ENCODE assay signal across 13 mouse cellular contexts in the genomic region with DNA sequence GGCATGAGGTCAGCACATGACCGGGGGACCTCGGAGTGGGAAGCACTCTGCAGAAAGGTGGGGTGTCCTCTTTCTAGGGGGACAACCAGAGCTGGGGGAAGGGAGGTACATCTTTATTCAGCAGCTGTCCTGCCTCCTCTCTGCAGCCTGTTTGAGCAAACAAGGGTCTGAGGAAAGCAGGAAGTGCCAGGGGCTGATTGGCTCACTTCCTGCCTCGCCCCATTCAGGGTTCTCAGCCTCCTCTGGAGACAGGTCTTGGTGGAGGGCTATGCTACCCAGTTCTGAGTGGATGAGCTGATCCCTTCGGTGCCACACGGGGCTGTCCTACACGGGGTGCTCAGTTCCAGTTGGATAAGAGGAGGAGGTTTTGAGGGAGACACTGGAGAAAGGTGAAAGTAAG. TPM values are rescaled to one million over a fixed set of nuclear protein-coding genes. Genes with fewer than 3 reads are reported as not detected.
DNase-seq lines count a peak whose midpoint lies in the region; ATAC-seq and TF ChIP-seq lines count a peak whose summit lies in the region.
"Had no signal": no experiment of that assay in that cellular context is flagged by ENCODE, and none has a peak within 500 bp of the region (broad histone marks: within the 10 kb centered on the region; RNA-seq: fewer than 3 reads in every experiment).

No protein-coding gene starts in this region.

- TF ChIP-seq POLR2A in thymus, adult 2 months (IDR thresholded peaks at IDR 0.05; ENCODE audit: control insufficient read depth, extremely low read depth, insufficient read depth, low read length, poor library complexity): no peak

- H3K4me2 ChIP-seq in forebrain, embryonic 16.5 days (ENCODE audit: low read length): no peak overlapping the region
- H3K4me2 ChIP-seq in lung, embryonic 14.5 days: no peak overlapping the region
- no peak overlapping the region for H3K4me2 ChIP-seq in embryonic facial prominence, embryonic 15.5 days (replicated peaks)
- H3K4me2 ChIP-seq: liver, embryonic 13.5 days had no signal

- no peaks in the 10 kb centered on the region for H3K9me3 ChIP-seq in forebrain, embryonic 10.5 days
- no peaks in the 10 kb centered on the region for H3K9me3 ChIP-seq in forebrain, embryonic 16.5 days (ENCODE audit: control insufficient read depth, low read length)
- H3K9me3 ChIP-seq in lung, embryonic 14.5 days (ENCODE audit: low read depth, low read length): no peaks in the 10 kb centered on the region
- H3K9me3 ChIP-seq in embryonic facial prominence, embryonic 15.5 days (replicated peaks): no peaks in the 10 kb centered on the region
- H3K9me3 ChIP-seq: liver, embryonic 13.5 days had no signal

- no peak overlapping the region for H3K4me3 ChIP-seq in forebrain, embryonic 10.5 days
- H3K4me3 ChIP-seq in forebrain, embryonic 16.5 days (replicated peaks; ENCODE audit: low read length): no peak overlapping the region
- no peak overlapping the region for H3K4me3 ChIP-seq in lung, embryonic 14.5 days (ENCODE audit: low read depth, low read length)
- no peak overlapping the region for H3K4me3 ChIP-seq in embryonic facial prominence, embryonic 15.5 days (replicated peaks)
- no peak overlapping the region for H3K4me3 ChIP-seq in thymus, adult 2 months (ENCODE audit: control insufficient read depth, insufficient read depth, low read length)
- H3K4me3 ChIP-seq: liver, embryonic 13.5 days had no signal

- peak overlapping the region; percentile 78; the same call in 1 of the 2 replicates for H3K27ac ChIP-seq in forebrain, embryonic 10.5 days
- no peak overlapping the region for H3K27ac ChIP-seq in forebrain, embryonic 16.5 days (ENCODE audit: low read length)
- no peak overlapping the region for H3K27ac ChIP-seq in lung, embryonic 14.5 days (ENCODE audit: low read depth)
- H3K27ac ChIP-seq in embryonic facial prominence, embryonic 15.5 days (replicated peaks): 0 out of 2 replicates have a peak overlapping the region, but pooled peaks have one; percentile 22
- H3K27ac ChIP-seq in thymus, adult 2 months (ENCODE audit: control insufficient read depth, insufficient read depth, low read length): peak overlapping the region; percentile 89
- H3K27ac ChIP-seq: hindbrain, postnatal 0 days had no signal

- peaks cover 46% of the 10 kb centered on the region for H3K4me1 ChIP-seq in forebrain, embryonic 10.5 days
- H3K4me1 ChIP-seq in forebrain, embryonic 16.5 days (replicated peaks; ENCODE audit: control insufficient read depth, insufficient read depth, low read length): peaks cover 31% of the 10 kb centered on the region
- H3K4me1 ChIP-seq in lung, embryonic 14.5 days (ENCODE audit: insufficient read depth): no peaks in the 10 kb centered on the region
- H3K4me1 ChIP-seq in embryonic facial prominence, embryonic 15.5 days: peaks cover 13% of the 10 kb centered on the region
- peaks cover 75% of the 10 kb centered on the region for H3K4me1 ChIP-seq in thymus, adult 2 months (replicated peaks; ENCODE audit: control insufficient read depth, insufficient read depth, low read length)

- no peak for DNase-seq in forebrain, embryonic 10.5 days (ENCODE audit: extremely low spot score, low spot score)
- DNase-seq in lung, embryonic 14.5 days: peak; percentile 18
- no peak for DNase-seq in lung, postnatal 36 days
- peak; percentile 63 for DNase-seq in thymus, adult 2 months
- DNase-seq in kidney, adult 9 months: no peak
- DNase-seq in embryo, embryonic 9.5 days (ENCODE audit: extremely low spot score): no peak
- DNase-seq: cerebellum, adult 2 months; liver, embryonic 13.5 days had no signal

- H3K27me3 ChIP-seq in forebrain, embryonic 10.5 days (ENCODE audit: poor library complexity, severe bottlenecking): no peaks in the 10 kb centered on the region
- H3K27me3 ChIP-seq in forebrain, embryonic 16.5 days (replicated peaks; ENCODE audit: control insufficient read depth, insufficient read depth, low read length): no peaks in the 10 kb centered on the region
- no peaks in the 10 kb centered on the region for H3K27me3 ChIP-seq in lung, embryonic 14.5 days (ENCODE audit: insufficient read depth, low read length)
- no peaks in the 10 kb centered on the region for H3K27me3 ChIP-seq in embryonic facial prominence, embryonic 15.5 days
- H3K27me3 ChIP-seq in thymus, adult 2 months (ENCODE audit: control insufficient read depth, insufficient read depth, low read length): no peaks in the 10 kb centered on the region
- H3K27me3 ChIP-seq: liver, embryonic 13.5 days; Patski had no signal

- TF ChIP-seq CTCF in lung, embryonic 14.5 days (IDR thresholded peaks at IDR 0.05; ENCODE audit: low read depth): no peak
- 0 out of 2 replicates have a peak, but pooled peaks have one; percentile 24 for TF ChIP-seq CTCF in thymus, adult 2 months (IDR thresholded peaks at IDR 0.05; ENCODE audit: borderline replicate concordance, control insufficient read depth, extremely low read depth, insufficient read depth, low read length, poor library complexity)

- H3K9ac ChIP-seq in forebrain, embryonic 16.5 days (replicated peaks; ENCODE audit: low read depth, low read length): no peak overlapping the region
- no peak overlapping the region for H3K9ac ChIP-seq in lung, embryonic 14.5 days
- no peak overlapping the region for H3K9ac ChIP-seq in embryonic facial prominence, embryonic 15.5 days
- H3K9ac ChIP-seq: liver, embryonic 13.5 days had no signal

- 90% methylated on average over 6 of the region's 6 CpGs for WGBS in forebrain, embryonic 10.5 days
- 84% methylated on average over 6 of the region's 6 CpGs for WGBS in forebrain, embryonic 16.5 days
- 62% methylated on average over 6 of the region's 6 CpGs for WGBS in lung, embryonic 14.5 days
- WGBS in embryonic facial prominence, embryonic 15.5 days: 75% methylated on average over 6 of the region's 6 CpGs
- 56% methylated on average over 6 of the region's 6 CpGs for WGBS in thymus, adult 2 months

- no peak for ATAC-seq in forebrain, embryonic 16.5 days
- no peak for ATAC-seq in lung, embryonic 14.5 days (ENCODE audit: insufficient read depth)
- no peak for ATAC-seq in embryonic facial prominence, embryonic 15.5 days (ENCODE audit: insufficient number of reproducible peaks, low FRiP score, low TSS enrichment, low read depth)
- ATAC-seq: hindbrain, postnatal 0 days; Patski had no signal

- H3K36me3 ChIP-seq in forebrain, embryonic 10.5 days (replicated peaks): peaks cover 48% of the 10 kb centered on the region
- H3K36me3 ChIP-seq in forebrain, embryonic 16.5 days (ENCODE audit: control insufficient read depth, insufficient read depth): peaks cover 9% of the 10 kb centered on the region; the same call in 1 of the 2 replicates
- H3K36me3 ChIP-seq in lung, embryonic 14.5 days (ENCODE audit: insufficient read depth): peaks cover 63% of the 10 kb centered on the region
- H3K36me3 ChIP-seq in embryonic facial prominence, embryonic 15.5 days: peaks cover 12% of the 10 kb centered on the region; the same call in 1 of the 2 replicates
- peaks cover 52% of the 10 kb centered on the region for H3K36me3 ChIP-seq in thymus, adult 2 months (ENCODE audit: control insufficient read depth, insufficient read depth, low read length)

RNA-seq across cellular contexts. Expression of gene Akna, which starts 11.8 kb away (rescaled TPM):
- 10.2 and 13.1 TPM in 2 replicates for polyA plus RNA-seq in forebrain, embryonic 10.5 days (2016; fragmentation: Nextera tagmentation; extraction: Ambion mirVana)
- polyA plus RNA-seq in forebrain, embryonic 16.5 days (2015; fragmentation: Nextera tagmentation; extraction: Ambion mirVana): 10.6 and 11.2 TPM in 2 replicates
- polyA plus RNA-seq in lung, embryonic 14.5 days (2014; fragmentation: Nextera tagmentation; extraction: Ambion mirVana): 11.2 and 12.6 TPM in 2 replicates
- 7.5 and 9.6 TPM in 2 replicates for polyA plus RNA-seq in embryonic facial prominence, embryonic 15.5 days (2015; fragmentation: Nextera tagmentation; extraction: Ambion mirVana)
- 76.6 and 92.4 TPM in 2 replicates for polyA plus RNA-seq in thymus, adult 2 months (2012; rRNA removed)

RNA-seq across cellular contexts. Expression of gene Orm2, which starts 29.1 kb away (rescaled TPM):
- polyA plus RNA-seq in forebrain, embryonic 10.5 days (2016; fragmentation: Nextera tagmentation; extraction: Ambion mirVana): not detected in 2 replicates
- not detected in 2 replicates for polyA plus RNA-seq in forebrain, embryonic 16.5 days (2015; fragmentation: Nextera tagmentation; extraction: Ambion mirVana)
- not detected in 2 replicates for polyA plus RNA-seq in lung, embryonic 14.5 days (2014; fragmentation: Nextera tagmentation; extraction: Ambion mirVana)
- polyA plus RNA-seq in embryonic facial prominence, embryonic 15.5 days (2015; fragmentation: Nextera tagmentation; extraction: Ambion mirVana): 0.31 and 0.39 TPM in 2 replicates
- 0.31 and 0.38 TPM in 2 replicates for polyA plus RNA-seq in thymus, adult 2 months (2012; rRNA removed)
- polyA plus RNA-seq: cerebellum, adult 2 months; hindbrain, postnatal 0 days; liver, embryonic 13.5 days; neural tube, embryonic 11.5 days had no signal

RNA-seq across cellular contexts. Expression of gene Orm3, which starts 35.4 kb away (rescaled TPM):
- not detected in 2 replicates for polyA plus RNA-seq in forebrain, embryonic 10.5 days (2016; fragmentation: Nextera tagmentation; extraction: Ambion mirVana)
- polyA plus RNA-seq in forebrain, embryonic 16.5 days (2015; fragmentation: Nextera tagmentation; extraction: Ambion mirVana): not detected in 2 replicates
- not detected in 2 replicates for polyA plus RNA-seq in lung, embryonic 14.5 days (2014; fragmentation: Nextera tagmentation; extraction: Ambion mirVana)
- not detected in 2 replicates for polyA plus RNA-seq in embryonic facial prominence, embryonic 15.5 days (2015; fragmentation: Nextera tagmentation; extraction: Ambion mirVana)
- 0.18 and 0.28 TPM in 2 replicates for polyA plus RNA-seq in thymus, adult 2 months (2012; rRNA removed)
- polyA plus RNA-seq: cerebellum, adult 2 months; hindbrain, postnatal 0 days; liver, embryonic 13.5 days; neural tube, embryonic 11.5 days had no signal

RNA-seq across cellular contexts. Expression of gene Orm1, which starts 47.0 kb away (rescaled TPM):
- not detected in 2 replicates for polyA plus RNA-seq in forebrain, embryonic 10.5 days (2016; fragmentation: Nextera tagmentation; extraction: Ambion mirVana)
- polyA plus RNA-seq in forebrain, embryonic 16.5 days (2015; fragmentation: Nextera tagmentation; extraction: Ambion mirVana): not detected in 2 replicates
- polyA plus RNA-seq in lung, embryonic 14.5 days (2014; fragmentation: Nextera tagmentation; extraction: Ambion mirVana): not detected in 2 replicates
- 17.0 and 22.3 TPM in 2 replicates for polyA plus RNA-seq in embryonic facial prominence, embryonic 15.5 days (2015; fragmentation: Nextera tagmentation; extraction: Ambion mirVana)
- 3.5 and 5.3 TPM in 2 replicates for polyA plus RNA-seq in thymus, adult 2 months (2012; rRNA removed)
- polyA plus RNA-seq: cerebellum, adult 2 months; hindbrain, postnatal 0 days; liver, embryonic 13.5 days; neural tube, embryonic 11.5 days had no signal

Comparison
In these comparisons a context has a peak if more than half of its experiments do, and no peak if none do; other contexts are left out.
1. DNase-seq: peak in lung, embryonic 14.5 days (single experiment) and thymus, adult 2 months (single experiment); none in forebrain, embryonic 10.5 days (single experiment), lung, postnatal 36 days (single experiment), kidney, adult 9 months (single experiment) and embryo, embryonic 9.5 days (single experiment).
2. H3K27ac ChIP-seq: peak in forebrain, embryonic 10.5 days (single experiment), embryonic facial prominence, embryonic 15.5 days (single experiment) and thymus, adult 2 months (single experiment); none in forebrain, embryonic 16.5 days (single experiment) and lung, embryonic 14.5 days (single experiment).